Mouse (Mus musculus): Measurements from ENCODE around the gene Sorbs2. TPM values are rescaled to one million over a fixed set of nuclear protein-coding genes. Genes with fewer than 3 reads are reported as not detected.

Sorbs2 gene
- polyA plus RNA-seq, 1 experiment, result 0.09 TPM

- no peaks in the 10 kb centered on the region for H3K27me3 ChIP-seq (ENCODE audit: control insufficient read depth, insufficient read depth, insufficient read length)
- H3ac ChIP-seq (ENCODE audit: control insufficient read depth, insufficient read length, low read depth), result no peak overlapping the region
- no peaks in the 10 kb centered on the region for H3K79me2 ChIP-seq (ENCODE audit: control insufficient read depth, insufficient read depth)
- H3K79me3 ChIP-seq (ENCODE audit: low read depth), result no peaks in the 10 kb centered on the region
- TF ChIP-seq MAX (IDR thresholded peaks at IDR 0.05) (peak; percentile 47), CEBPB (IDR thresholded peaks at IDR 0.05; ENCODE audit: low read depth) (peak; percentile 66), MYOD1 (IDR thresholded peaks at IDR 0.05; ENCODE audit: control insufficient read depth, insufficient read length, low read depth) (no peak), USF1 (IDR thresholded peaks at IDR 0.05; ENCODE audit: low read depth) (no peak)
- H3K4me3 ChIP-seq (ENCODE audit: insufficient read depth, poor library complexity, severe bottlenecking), result no peak overlapping the region
- H3K36me3 ChIP-seq (ENCODE audit: control insufficient read depth, insufficient read depth), result no peaks in the 10 kb centered on the region
Observed at GRCm38 (mm10) chr8:45579714-45580543, 72.3 kb downstream of the Sorbs2 start.

GRCm38 (mm10) chr8:45580544-45580866 is 72.9 kb downstream of the Sorbs2 start:
- Histone ChIP-seq H3K36me3 (ENCODE audit: control insufficient read depth, insufficient read depth) (no peaks in the 10 kb centered on the region), H3ac (ENCODE audit: control insufficient read depth, insufficient read length, low read depth) (no peak overlapping the region)

GRCm38 (mm10) chr8:45583856-45584255 is 76.3 kb downstream of the Sorbs2 start:
- TF ChIP-seq FOSL1 (IDR thresholded peaks at IDR 0.05; ENCODE audit: insufficient read depth, low read length, poor library complexity, severe bottlenecking) (no peak), MYOG (IDR thresholded peaks at IDR 0.05; ENCODE audit: control insufficient read depth, extremely low read depth, insufficient read length) (no peak), USF1 (IDR thresholded peaks at IDR 0.05; ENCODE audit: low read depth) (no peak), MAX (IDR thresholded peaks at IDR 0.05) (no peak), CEBPB (IDR thresholded peaks at IDR 0.05; ENCODE audit: low read depth) (no peak), MYOD1 (IDR thresholded peaks at IDR 0.05; ENCODE audit: control insufficient read depth, insufficient read length, low read depth) (no peak), CTCF (IDR thresholded peaks at IDR 0.05; ENCODE audit: control insufficient read depth, insufficient read depth, insufficient read length) (no peak)
- H3K4me3 ChIP-seq (ENCODE audit: insufficient read depth, poor library complexity, severe bottlenecking), result no peak overlapping the region
- no peaks in the 10 kb centered on the region for H3K79me3 ChIP-seq (ENCODE audit: low read depth)
- H3ac ChIP-seq (ENCODE audit: control insufficient read depth, insufficient read length, low read depth), result no peak overlapping the region
- no peaks in the 10 kb centered on the region for H3K36me3 ChIP-seq (ENCODE audit: control insufficient read depth, insufficient read depth)
- no peaks in the 10 kb centered on the region for H3K27me3 ChIP-seq (ENCODE audit: control insufficient read depth, insufficient read depth, insufficient read length)
- H3K79me2 ChIP-seq (ENCODE audit: control insufficient read depth, insufficient read depth), result no peaks in the 10 kb centered on the region

More at GRCm38 (mm10) chr8:45580544-45580866, 72.9 kb downstream of the Sorbs2 start:
- Histone ChIP-seq H3K4me3 (ENCODE audit: insufficient read depth, poor library complexity, severe bottlenecking) (no peak overlapping the region), H3K79me3 (ENCODE audit: low read depth) (no peaks in the 10 kb centered on the region), H3K79me2 (ENCODE audit: control insufficient read depth, insufficient read depth) (no peaks in the 10 kb centered on the region), H3K27me3 (ENCODE audit: control insufficient read depth, insufficient read depth, insufficient read length) (no peaks in the 10 kb centered on the region)
- TF ChIP-seq MYOD1 (IDR thresholded peaks at IDR 0.05; ENCODE audit: control insufficient read depth, insufficient read length, low read depth), result no peak
- TF ChIP-seq CEBPB (IDR thresholded peaks at IDR 0.05; ENCODE audit: low read depth), result no peak
- no peak for TF ChIP-seq FOSL1 (IDR thresholded peaks at IDR 0.05; ENCODE audit: insufficient read depth, low read length, poor library complexity, severe bottlenecking)
- no peak for TF ChIP-seq MYOG (IDR thresholded peaks at IDR 0.05; ENCODE audit: control insufficient read depth, extremely low read depth, insufficient read length)
- no peak for TF ChIP-seq USF1 (IDR thresholded peaks at IDR 0.05; ENCODE audit: low read depth)
- TF ChIP-seq MAX (IDR thresholded peaks at IDR 0.05), result no peak
- TF ChIP-seq CTCF (IDR thresholded peaks at IDR 0.05; ENCODE audit: control insufficient read depth, insufficient read depth, insufficient read length), result no peak

GRCm38 (mm10) chr8:45584390-45585052 is 76.9 kb downstream of the Sorbs2 start:
- H3ac ChIP-seq (ENCODE audit: control insufficient read depth, insufficient read length, low read depth), result no peak overlapping the region
- H3K79me2 ChIP-seq (ENCODE audit: control insufficient read depth, insufficient read depth), result no peaks in the 10 kb centered on the region
- H3K27me3 ChIP-seq (ENCODE audit: control insufficient read depth, insufficient read depth, insufficient read length), result no peaks in the 10 kb centered on the region
- no peak for TF ChIP-seq MAX (IDR thresholded peaks at IDR 0.05)
- TF ChIP-seq CEBPB (IDR thresholded peaks at IDR 0.05; ENCODE audit: low read depth), result no peak
- TF ChIP-seq MYOD1 (IDR thresholded peaks at IDR 0.05; ENCODE audit: control insufficient read depth, insufficient read length, low read depth), result no peak
- TF ChIP-seq MYOG (IDR thresholded peaks at IDR 0.05; ENCODE audit: control insufficient read depth, extremely low read depth, insufficient read length), result no peak
- TF ChIP-seq FOSL1 (IDR thresholded peaks at IDR 0.05; ENCODE audit: insufficient read depth, low read length, poor library complexity, severe bottlenecking), result no peak
- no peak for TF ChIP-seq CTCF (IDR thresholded peaks at IDR 0.05; ENCODE audit: control insufficient read depth, insufficient read depth, insufficient read length)
- H3K4me3 ChIP-seq (ENCODE audit: insufficient read depth, poor library complexity, severe bottlenecking), result no peak overlapping the region
- H3K36me3 ChIP-seq (ENCODE audit: control insufficient read depth, insufficient read depth), result no peaks in the 10 kb centered on the region
- H3K79me3 ChIP-seq (ENCODE audit: low read depth), result no peaks in the 10 kb centered on the region

GRCm38 (mm10) chr8:45585158-45585557 is 77.6 kb downstream of the Sorbs2 start:
- TF ChIP-seq USF1 (IDR thresholded peaks at IDR 0.05; ENCODE audit: low read depth) (no peak), CTCF (IDR thresholded peaks at IDR 0.05; ENCODE audit: control insufficient read depth, insufficient read depth, insufficient read length) (no peak), MYOG (IDR thresholded peaks at IDR 0.05; ENCODE audit: control insufficient read depth, extremely low read depth, insufficient read length) (no peak), CEBPB (IDR thresholded peaks at IDR 0.05; ENCODE audit: low read depth) (no peak), MAX (IDR thresholded peaks at IDR 0.05) (no peak), FOSL1 (IDR thresholded peaks at IDR 0.05; ENCODE audit: insufficient read depth, low read length, poor library complexity, severe bottlenecking) (no peak), MYOD1 (IDR thresholded peaks at IDR 0.05; ENCODE audit: control insufficient read depth, insufficient read length, low read depth) (no peak)

More at GRCm38 (mm10) chr8:45585158-45585557, 77.6 kb downstream of the Sorbs2 start:
- Histone ChIP-seq H3K79me3 (ENCODE audit: low read depth) (no peaks in the 10 kb centered on the region), H3K4me3 (ENCODE audit: insufficient read depth, poor library complexity, severe bottlenecking) (no peak overlapping the region), H3K36me3 (ENCODE audit: control insufficient read depth, insufficient read depth) (no peaks in the 10 kb centered on the region), H3K79me2 (ENCODE audit: control insufficient read depth, insufficient read depth) (no peaks in the 10 kb centered on the region), H3K27me3 (ENCODE audit: control insufficient read depth, insufficient read depth, insufficient read length) (no peaks in the 10 kb centered on the region), H3ac (ENCODE audit: control insufficient read depth, insufficient read length, low read depth) (no peak overlapping the region)
